8 mouse cellular contexts compared by ENCODE assay signal in genomic region chr6:72959175-72959574, GRCm38 (mm10). TPM values are rescaled to one million over a fixed set of nuclear protein-coding genes. Genes with fewer than 3 reads are reported as not detected.
DNase-seq lines count a peak whose midpoint lies in the region; ATAC-seq and TF ChIP-seq lines count a peak whose summit lies in the region.

No protein-coding gene starts in this region.

- no peak for TF ChIP-seq CTCF in heart, adult 2 months (IDR thresholded peaks at IDR 0.05)
- no peak for TF ChIP-seq CTCF in cerebellum, adult 2 months (IDR thresholded peaks at IDR 0.05; ENCODE audit: borderline replicate concordance, insufficient read depth, low read depth, low read length)

- TF ChIP-seq EP300 in heart, adult 2 months (IDR thresholded peaks at IDR 0.05; ENCODE audit: insufficient read depth, low read depth, low read length) = no peak

- H3K79me2 ChIP-seq in heart, adult 2 months (replicated peaks; ENCODE audit: control insufficient read depth, insufficient read depth, low read length) = no peaks in the 10 kb centered on the region

- H3K27ac ChIP-seq in heart, adult 2 months = peak overlapping the region; percentile 96; the same call in 1 of the 2 replicates
- H3K27ac ChIP-seq in liver, embryonic 12.5 days = no peak overlapping the region; the same call in 1 of the 2 replicates
- H3K27ac ChIP-seq in cerebellum, adult 2 months (ENCODE audit: insufficient read depth, low read length) = no peak overlapping the region

- H3K4me2 ChIP-seq in liver, embryonic 12.5 days = peak overlapping the region; percentile 95

- intact Hi-C loops in heart, adult 2 months (cut with DNase I) = loop anchor here (2.0 kb wide), 1 partner anchor 22 kb away; no protein-coding TSS in a partner anchor

- DNase-seq in heart, adult 2 months = no peak
- no peak for DNase-seq in heart, postnatal 4 days
- DNase-seq in thymus, postnatal 14 days = peak; percentile 21
- DNase-seq in thymus, postnatal 10 days (ENCODE audit: low spot score in 2 of 2) = no peak
- DNase-seq in adrenal gland, adult 2 months = no peak
- DNase-seq in cerebellum, adult 2 months = no peak
- DNase-seq in kidney, postnatal 10 days = no peak

- no peaks in the 10 kb centered on the region for H3K9me3 ChIP-seq in liver, embryonic 12.5 days (replicated peaks)

- no peaks in the 10 kb centered on the region for H3K27me3 ChIP-seq in heart, adult 2 months (ENCODE audit: control insufficient read depth, insufficient read depth, low read length)
- H3K27me3 ChIP-seq in liver, embryonic 12.5 days (replicated peaks) = peaks cover 29% of the 10 kb centered on the region
- H3K27me3 ChIP-seq in cerebellum, adult 2 months (ENCODE audit: control insufficient read depth, insufficient read depth, low read length) = no peaks in the 10 kb centered on the region

- H3K4me1 ChIP-seq in heart, adult 2 months (ENCODE audit: control insufficient read depth, insufficient read depth, low read length) = peaks cover 6% of the 10 kb centered on the region; the same call in 1 of the 2 replicates
- peaks cover 40% of the 10 kb centered on the region for H3K4me1 ChIP-seq in liver, embryonic 12.5 days
- H3K4me1 ChIP-seq in cerebellum, adult 2 months (ENCODE audit: control insufficient read depth, insufficient read depth, low read length) = peaks cover 7% of the 10 kb centered on the region

- no peak overlapping the region for H3K9ac ChIP-seq in heart, adult 2 months (ENCODE audit: low read depth, low read length)
- H3K9ac ChIP-seq in liver, embryonic 12.5 days = no peak overlapping the region

- ATAC-seq in liver, embryonic 12.5 days = no peak

- H3K4me3 ChIP-seq in heart, adult 2 months = no peak overlapping the region
- peak overlapping the region; percentile 69; the same call in 1 of the 2 replicates for H3K4me3 ChIP-seq in liver, embryonic 12.5 days
- no peak overlapping the region for H3K4me3 ChIP-seq in cerebellum, adult 2 months (replicated peaks; ENCODE audit: insufficient read depth, low read depth, low read length)

- WGBS in heart, adult 2 months = 40% methylated on average over 4 of the region's 4 CpGs
- WGBS in liver, embryonic 12.5 days (ENCODE audit: insufficient replicate concordance) = 40% methylated on average over 4 of the region's 4 CpGs
- 37% methylated on average over 4 of the region's 4 CpGs for WGBS in cerebellum, adult 2 months

- H3K36me3 ChIP-seq in heart, adult 2 months (ENCODE audit: control insufficient read depth, insufficient read depth, low read length) = no peaks in the 10 kb centered on the region
- no peaks in the 10 kb centered on the region for H3K36me3 ChIP-seq in liver, embryonic 12.5 days

- no peak for TF ChIP-seq POLR2A in heart, adult 2 months (IDR thresholded peaks at IDR 0.05; ENCODE audit: insufficient read depth, low read depth, low read length)
- TF ChIP-seq POLR2A in cerebellum, adult 2 months (IDR thresholded peaks at IDR 0.05; ENCODE audit: borderline replicate concordance, insufficient read depth, low read length) = no peak

RNA-seq across cellular contexts. Expression of gene Tmsb10, which starts 0.6 kb away (rescaled TPM):
- total RNA-seq in heart, adult 2 months (2021) = 10 to 100 TPM; 73.8 to 96.5 TPM
- 29.8 and 36.4 TPM in 2 replicates for polyA plus RNA-seq in heart, adult 2 months (2012; rRNA removed)
- total RNA-seq in heart, postnatal 4 days (2021) = 100 to 1,000 TPM; 848 to 855 TPM
- 571 and 617 TPM in 2 replicates for polyA plus RNA-seq in liver, embryonic 12.5 days (2016; fragmentation: Nextera tagmentation; extraction: Ambion mirVana)
- 100 to 1,000 TPM; 169 to 249 TPM for total RNA-seq in adrenal gland, adult 2 months (2021)
- polyA plus RNA-seq in adrenal gland, adult 2 months (2012; rRNA removed) = 18.0 and 18.5 TPM in 2 replicates
- polyA plus RNA-seq in cerebellum, adult 2 months (2012; rRNA removed) = 221 and 264 TPM in 2 replicates

RNA-seq across cellular contexts. Expression of gene Kcmf1, which starts 59.4 kb away (rescaled TPM):
- 100 to 1,000 TPM in 1 of 2 experiments, 10 to 100 TPM in 1; 95.7 to 107 TPM for total RNA-seq in heart, adult 2 months (2021)
- polyA plus RNA-seq in heart, adult 2 months (2012; rRNA removed) = 114 and 185 TPM in 2 replicates
- 10 to 100 TPM; 95.8 to 98.9 TPM for total RNA-seq in heart, postnatal 4 days (2021)
- 48.7 and 49.2 TPM in 2 replicates for polyA plus RNA-seq in liver, embryonic 12.5 days (2016; fragmentation: Nextera tagmentation; extraction: Ambion mirVana)
- total RNA-seq in adrenal gland, adult 2 months (2021) = 100 to 1,000 TPM in 1 of 2 experiments, 10 to 100 TPM in 1; 77.9 to 108 TPM
- 213 and 217 TPM in 2 replicates for polyA plus RNA-seq in adrenal gland, adult 2 months (2012; rRNA removed)
- 86.1 and 110 TPM in 2 replicates for polyA plus RNA-seq in cerebellum, adult 2 months (2012; rRNA removed)
